Mouse (Mus musculus) CD8-positive naive resting alpha-beta T cell, adult 57 days (primary cell): ENCODE measurements around the gene Cchcr1. TPM values are rescaled to one million over a fixed set of nuclear protein-coding genes. Genes with fewer than 3 reads are reported as not detected.

ENCODE experiments used
- total RNA-seq: library from RNA; stranded (reverse); gene quantifications from one replicate; pipeline ENCODE4 v1.2.4, GENCODE M21; 2023

Cchcr1 gene
- total RNA-seq = 12.5 TPM

GRCm38 (mm10) chr17:35516652-35517500 lies at the start of gene Cchcr1, which contains the start of gene Tcf19:
Gene Cchcr1, plus strand, starts transcription at chr17:35517100.
Gene Tcf19, minus strand, starts transcription at chr17:35516824.

GRCm38 (mm10) chr17:35469842-35470751 lies 46.8 kb upstream of the Cchcr1 start, which contains the start of gene H2-Q10:
Gene H2-Q10, plus strand, starts transcription at chr17:35470089.

GRCm38 (mm10) chr17:35505776-35506175 lies 11.1 kb upstream of the Cchcr1 start, which contains the start of gene Pou5f1:
Gene Pou5f1, plus strand, starts transcription at chr17:35506018.

GRCm38 (mm10) chr17:35532901-35533300 lies 16.0 kb downstream of the Cchcr1 start, which contains the start of gene Psors1c2:
Gene Psors1c2, plus strand, starts transcription at chr17:35533201.

GRCm38 (mm10) chr17:35551881-35552414 lies 35.0 kb downstream of the Cchcr1 start, which contains the start of gene Cdsn:
Gene Cdsn, plus strand, starts transcription at chr17:35552128.

GRCm38 (mm10) chr17:35567150-35567549 lies 50.2 kb downstream of the Cchcr1 start, which contains the start of gene 2300002M23Rik:
Gene 2300002M23Rik, plus strand, starts transcription at chr17:35567450.

Other genes with a start within 250 kb of the Cchcr1 start
- 16.9 TPM for gene H2-Q1, start 196.7 kb upstream of the Cchcr1 start, total RNA-seq
- 10.5 TPM for gene H2-Q2, start 174.9 kb upstream of the Cchcr1 start, total RNA-seq
- 491 TPM for gene H2-Q4, start 137.5 kb upstream of the Cchcr1 start, total RNA-seq
- 143 TPM for gene H2-Q6, start 92.2 kb upstream of the Cchcr1 start, total RNA-seq
- gene H2-Q7, start 77.9 kb upstream of the Cchcr1 start, total RNA-seq = 493 TPM
- gene H2-Q10, start 47.0 kb upstream of the Cchcr1 start, total RNA-seq = 62.6 TPM
- gene Pou5f1, start 11.1 kb upstream of the Cchcr1 start, total RNA-seq = 1.3 TPM
- 6.7 TPM for gene Tcf19, start 276 bp upstream of the Cchcr1 start, total RNA-seq
- gene Psors1c2, start 16.1 kb downstream of the Cchcr1 start, total RNA-seq = not detected
- not detected for gene Cdsn, start 35.0 kb downstream of the Cchcr1 start, total RNA-seq
- gene 2300002M23Rik, start 50.4 kb downstream of the Cchcr1 start, total RNA-seq = not detected
- not detected for gene Sfta2, start 84.4 kb downstream of the Cchcr1 start, total RNA-seq
- gene Gm9573, start 109.5 kb downstream of the Cchcr1 start, total RNA-seq = not detected
- not detected for gene Mucl3, start 126.6 kb downstream of the Cchcr1 start, total RNA-seq
- 45.6 TPM for gene Vars2, start 150.5 kb downstream of the Cchcr1 start, total RNA-seq
- gene Gtf2h4, start 156.6 kb downstream of the Cchcr1 start, total RNA-seq = 15.9 TPM
- 10.0 TPM for gene Ddr1, start 187.5 kb downstream of the Cchcr1 start, total RNA-seq